Mouse (Mus musculus): Measurements from ENCODE around the gene Tmem121b. TPM values are rescaled to one million over a fixed set of nuclear protein-coding genes. Genes with fewer than 3 reads are reported as not detected.

Tmem121b gene
- total and polyA plus RNA-seq, 3 experiments: not detected

GRCm38 (mm10) chr6:120463884-120464283 lies 29.7 kb downstream of the Tmem121b start (continued):
- no peak for TF ChIP-seq ZKSCAN1 (IDR thresholded peaks at IDR 0.05; ENCODE audit: borderline replicate concordance, low read depth, low read length)
- TF ChIP-seq SMC3 (IDR thresholded peaks at IDR 0.05; ENCODE audit: low read depth, low read length): no peak
- peak in 1 of 2 experiments; percentile 18; a peak in 1 of 4 replicates for TF ChIP-seq CTCF (conservative IDR thresholded peaks at IDR 0.05 in 1 of 2, IDR thresholded peaks at IDR 0.05 in 1 of 2; ENCODE audit: low read depth in 2 of 2, low read length in 2 of 2)
- TF ChIP-seq JUND (conservative IDR thresholded peaks at IDR 0.05; ENCODE audit: low read depth, low read length): no peak
- peak; percentile 86; the same call in 1 of the 2 replicates for TF ChIP-seq SIN3A (IDR thresholded peaks at IDR 0.05; ENCODE audit: low read length)
- 0 out of 2 replicates have a peak, but pooled peaks have one; percentile 35 for TF ChIP-seq MAZ (IDR thresholded peaks at IDR 0.05; ENCODE audit: low read depth, low read length)
- no peak for TF ChIP-seq JUN (IDR thresholded peaks at IDR 0.05; ENCODE audit: insufficient read depth, low read depth, low read length)
- TF ChIP-seq RAD21 (IDR thresholded peaks at IDR 0.05; ENCODE audit: low read depth, low read length): no peak

- Histone ChIP-seq H3K9ac (ENCODE audit: insufficient read depth, low read depth) (peak within 1 kb of the TSS; percentile 96), H3K4me3 (replicated peaks in 1 of 3; ENCODE audit: low read depth in 2 of 3, low read length in 2 of 3, poor library complexity in 1 of 3) (peak within 1 kb of the TSS; percentile 80 to 93 (median 85)), H3K27me3 (replicated peaks) (no peaks in the 10 kb centered on the region), H3K4me2 (ENCODE audit: insufficient read depth, low read depth, poor library complexity, severe bottlenecking) (peak within 1 kb of the TSS; percentile 99), H3K27ac (ENCODE audit: insufficient read depth, low read depth) (peak within 1 kb of the TSS; percentile 70), H3K79me2 (replicated peaks; ENCODE audit: control insufficient read depth, extremely low read depth, insufficient read depth, poor library complexity, severe bottlenecking) (peaks cover 46% of the 10 kb centered on the region), H3K9me3 (replicated peaks; ENCODE audit: low read length) (no peaks in the 10 kb centered on the region), H3K4me1 (ENCODE audit: control insufficient read depth in 1 of 2, insufficient read depth in 2 of 2) (peaks cover 19 to 46% of the 10 kb centered on the region in 2 experiments), H3K36me3 (replicated peaks in 1 of 2; ENCODE audit: control insufficient read depth in 1 of 2, insufficient read depth in 1 of 2, low read length in 1 of 2) (peaks cover 2 to 5% of the 10 kb centered on the region in 2 experiments)
- dilution Hi-C loops (cut with MboI; ENCODE audit: extremely low pct_ligation_motif_present, extremely low pct_unique_long_range_greater_than_20kb, low sequenced_read_pairs): no loop called here
- DNase-seq (ENCODE audit: extremely low read depth): peak; percentile 80
- in situ Hi-C loops (cut with MboI; ENCODE audit: low pct_ligation_motif_present, low pct_unique_long_range_greater_than_20kb, low sequenced_read_pairs): no loop called here
- TF ChIP-seq MXI1 (IDR thresholded peaks at IDR 0.05; ENCODE audit: low read depth, low read length): peak; percentile 74
- TF ChIP-seq POLR2AphosphoS2 (IDR thresholded peaks at IDR 0.05; ENCODE audit: low read depth, low read length): no peak
- TF ChIP-seq E2F4 (IDR thresholded peaks at IDR 0.05; ENCODE audit: insufficient replicate concordance, low read depth, low read length): no peak
- TF ChIP-seq NELFE (IDR thresholded peaks at IDR 0.05; ENCODE audit: low read depth, low read length): peak; percentile 87
- no peak for TF ChIP-seq ETS1 (conservative IDR thresholded peaks at IDR 0.05; ENCODE audit: low read depth, low read length)
- no peak for TF ChIP-seq ZNF384 (IDR thresholded peaks at IDR 0.05; ENCODE audit: low read depth, low read length)
- no peak for TF ChIP-seq USF1 (IDR thresholded peaks at IDR 0.05; ENCODE audit: low read depth, low read length)
- TF ChIP-seq ZMIZ1 (IDR thresholded peaks at IDR 0.05; ENCODE audit: low read depth, low read length): peak; percentile 91
- TF ChIP-seq IRF4 (IDR thresholded peaks at IDR 0.05; ENCODE audit: low read depth, low read length): peak; percentile 54; the same call in 1 of the 2 replicates
- TF ChIP-seq ZC3H11A (IDR thresholded peaks at IDR 0.05; ENCODE audit: low read depth, low read length): no peak
- peak; percentile 89 for TF ChIP-seq ELF1 (IDR thresholded peaks at IDR 0.05; ENCODE audit: low read depth, low read length)
- no peak for TF ChIP-seq RAD21 (IDR thresholded peaks at IDR 0.05; ENCODE audit: low read depth, low read length)
- peak; percentile 80 for TF ChIP-seq TCF12 (IDR thresholded peaks at IDR 0.05; ENCODE audit: low read depth, low read length)
- TF ChIP-seq MAX (IDR thresholded peaks at IDR 0.05; ENCODE audit: low read length): 0 out of 2 replicates have a peak, but pooled peaks have one; percentile 31
- TF ChIP-seq USF2 (conservative IDR thresholded peaks at IDR 0.05; ENCODE audit: low read depth, low read length): no peak
- no peak for TF ChIP-seq CHD2 (IDR thresholded peaks at IDR 0.05; ENCODE audit: low read length)
- TF ChIP-seq JUND (conservative IDR thresholded peaks at IDR 0.05; ENCODE audit: low read depth, low read length): no peak
- TF ChIP-seq MAZ (IDR thresholded peaks at IDR 0.05; ENCODE audit: low read depth, low read length): peak; percentile 10; the same call in 1 of the 2 replicates
- TF ChIP-seq HCFC1 (IDR thresholded peaks at IDR 0.05; ENCODE audit: low read depth, low read length): peak; percentile 59
- TF ChIP-seq TBP (conservative IDR thresholded peaks at IDR 0.05; ENCODE audit: low read depth, low read length): 0 out of 2 replicates have a peak, but pooled peaks have one; percentile 34
- TF ChIP-seq SIN3A (IDR thresholded peaks at IDR 0.05; ENCODE audit: low read length): peak; percentile 42; the same call in 1 of the 2 replicates
- 0 out of 2 replicates have a peak, but pooled peaks have one; percentile 18 for TF ChIP-seq RCOR1 (conservative IDR thresholded peaks at IDR 0.05; ENCODE audit: low read depth, low read length)
- 0 out of 2 replicates have a peak, but pooled peaks have one; percentile 40 for TF ChIP-seq KAT2A (IDR thresholded peaks at IDR 0.05; ENCODE audit: insufficient replicate concordance, low read length)
- no peak for TF ChIP-seq MAFK (IDR thresholded peaks at IDR 0.05; ENCODE audit: insufficient replicate concordance, low read length)
- TF ChIP-seq CTCF (conservative IDR thresholded peaks at IDR 0.05 in 1 of 2, IDR thresholded peaks at IDR 0.05 in 1 of 2; ENCODE audit: low read depth in 2 of 2, low read length in 2 of 2): 0 out of 4 replicates have a peak, but pooled peaks of 1 of the 2 experiments have one; percentile 6
- no peak for TF ChIP-seq MYC (IDR thresholded peaks at IDR 0.05; ENCODE audit: low read depth, low read length)
- peak; percentile 36; the same call in 1 of the 2 replicates for TF ChIP-seq NRF1 (IDR thresholded peaks at IDR 0.05; ENCODE audit: low read depth, low read length)
- TF ChIP-seq GABPA (IDR thresholded peaks at IDR 0.05; ENCODE audit: insufficient replicate concordance, low read depth, low read length): no peak
- TF ChIP-seq EP300 (IDR thresholded peaks at IDR 0.05; ENCODE audit: low read length): no peak
- peak; percentile 43; the same call in 1 of the 2 replicates for TF ChIP-seq MEF2A (IDR thresholded peaks at IDR 0.05; ENCODE audit: borderline replicate concordance, low read depth, low read length)
- TF ChIP-seq POLR2A (IDR thresholded peaks at IDR 0.05; ENCODE audit: low read depth, low read length): peak; percentile 92
These were observed 30.3 kb downstream of the Tmem121b start, which contains the start of gene Il17ra for GRCm38 (mm10) chr6:120463086-120463871. Gene Il17ra, plus strand, starts transcription at chr6:120463247.
